Mouse (Mus musculus): Measurements from ENCODE around the gene Mobp.

DNA sequence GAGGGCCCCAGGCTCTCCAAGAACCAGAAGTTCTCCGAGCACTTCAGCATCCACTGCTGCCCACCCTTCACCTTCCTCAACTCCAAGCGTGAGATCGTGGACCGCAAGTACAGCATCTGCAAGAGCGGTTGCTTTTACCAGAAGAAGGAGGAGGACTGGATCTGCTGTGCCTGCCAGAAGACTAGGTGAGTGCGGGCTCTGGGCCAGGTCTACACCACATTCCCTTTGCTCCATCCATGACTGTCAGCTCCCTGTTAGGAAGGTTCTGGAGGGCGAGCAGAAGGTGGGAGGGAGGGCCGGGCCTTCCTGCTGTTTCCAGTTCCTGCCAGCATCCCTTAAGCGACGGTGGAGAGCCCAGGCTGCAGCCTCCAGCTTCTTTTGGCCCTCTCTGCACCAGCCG is 18.3 kb downstream of the Mobp start:
- no peak for TF ChIP-seq CTCF (conservative IDR thresholded peaks at IDR 0.05; ENCODE audit: low read length)
- TF ChIP-seq POU5F1 (IDR thresholded peaks at IDR 0.05; ENCODE audit: borderline replicate concordance, low read length) = no peak
- TF ChIP-seq NANOG (IDR thresholded peaks at IDR 0.05; ENCODE audit: borderline replicate concordance, low read length) = no peak
